Mouse (Mus musculus) left cerebral cortex, adult 9 months (tissue): ENCODE results near the gene Hdac11.
"Not testable (repeated sequence)": the region's sequence is repeated elsewhere in the genome, so short reads cannot be mapped to it uniquely, and the experiment has no call there.

Experiments used
- DNase-seq, 2 experiments: peaks; one replicate each; pipeline ENCODE4 v3.0.0; 2022; ENCODE audit warnings: low spot score in 2 of 2

Gene Hdac11

GRCm38 (mm10) chr6:91202571-91202970 lies 46.1 kb downstream of the Hdac11 start:
- DNase-seq, result no peak

GRCm38 (mm10) chr6:91205346-91205745 lies 48.9 kb downstream of the Hdac11 start:
- no peak for DNase-seq

GRCm38 (mm10) chr6:91205791-91206190 lies 49.3 kb downstream of the Hdac11 start:
- DNase-seq, result no peak

- DNase-seq, result no peak
Measured at GRCm38 (mm10) chr6:91207491-91207890, 51.0 kb downstream of the Hdac11 start.

GRCm38 (mm10) chr6:91209780-91210179 lies 53.3 kb downstream of the Hdac11 start:
- no peak for DNase-seq

- DNase-seq, result no peak
Measured at GRCm38 (mm10) chr6:91210852-91211251, 54.4 kb downstream of the Hdac11 start.

GRCm38 (mm10) chr6:91212155-91212554 lies 55.7 kb downstream of the Hdac11 start, which contains the start of gene Fbln2:
Gene Fbln2 (plus strand): TSS chr6:91212455.
- not testable (repeated sequence) for DNase-seq

- peak in 1 of 2 experiments; percentile 39 for DNase-seq
Measured at GRCm38 (mm10) chr6:91212571-91212970, 56.1 kb downstream of the Hdac11 start.

GRCm38 (mm10) chr6:91213287-91214218 lies 57.1 kb downstream of the Hdac11 start:
- no peak for DNase-seq

- DNase-seq, result peak in 1 of 2 experiments; percentile 47
Measured at GRCm38 (mm10) chr6:91215454-91215853, 59.0 kb downstream of the Hdac11 start.

- DNase-seq, result no peak
Measured at GRCm38 (mm10) chr6:91218445-91218844, 62.0 kb downstream of the Hdac11 start.

GRCm38 (mm10) chr6:91218871-91219270 lies 62.4 kb downstream of the Hdac11 start:
- DNase-seq, result no peak

GRCm38 (mm10) chr6:91220062-91220461 lies 63.6 kb downstream of the Hdac11 start:
- DNase-seq, result no peak

GRCm38 (mm10) chr6:91221094-91221493 lies 64.6 kb downstream of the Hdac11 start:
- no peak for DNase-seq

GRCm38 (mm10) chr6:91222694-91223346 lies 66.4 kb downstream of the Hdac11 start:
- no peak for DNase-seq
